Mouse (Mus musculus) forebrain, embryonic 12.5 days (tissue): ENCODE results near the gene Selenoo. TPM values are rescaled to one million over a fixed set of nuclear protein-coding genes. Genes with fewer than 3 reads are reported as not detected.
A peak's percentile ranks its signal among the peaks of the same experiment; 100 is the strongest.

Source experiments
- ATAC-seq: fragments of 200-750 bp; cut with Nextera tagmentation; 2 replicates; pipeline ENCODE4 v1.8.0; 2017; ENCODE audit warnings: moderate TSS enrichment; ENCODE audit not compliant: low FRiP score
- H3K27ac ChIP-seq: fragments of 300-500 bp; sonication (generic); 2 replicates; pipeline ENCODE4 v1.5.1; 2016; ENCODE audit warnings: mild to moderate bottlenecking
- H3K27me3 ChIP-seq: fragments of 300-500 bp; sonication (generic); 2 replicates; pipeline ENCODE4 v1.6.1; 2016; ENCODE audit warnings: mild to moderate bottlenecking
- H3K36me3 ChIP-seq: fragments of 300-500 bp; sonication (generic); replicated peaks from 2 replicates; pipeline ENCODE4 v1.6.1; 2016; ENCODE audit warnings: mild to moderate bottlenecking
- H3K4me1 ChIP-seq: fragments of 300-500 bp; sonication (generic); 2 replicates; pipeline ENCODE4 v1.6.1; 2016
- H3K4me2 ChIP-seq: fragments of 300-500 bp; sonication (generic); 2 replicates; pipeline ENCODE4 v1.6.1; 2016; ENCODE audit warnings: mild to moderate bottlenecking, moderate library complexity
- H3K4me3 ChIP-seq: fragments of 300-500 bp; sonication (generic); replicated peaks from 2 replicates; pipeline ENCODE4 v1.5.1; 2016; ENCODE audit warnings: mild to moderate bottlenecking
- H3K9ac ChIP-seq: fragments of 300-500 bp; sonication (generic); 2 replicates; pipeline ENCODE4 v1.6.1; 2016; ENCODE audit warnings: mild to moderate bottlenecking
- H3K9me3 ChIP-seq: fragments of 300-500 bp; sonication (generic); 2 replicates; pipeline ENCODE4 v1.6.1; 2016
- WGBS: fragments of 180-500 bp; shearing (Covaris S2); methylation state at CpG from one replicate; pipeline ENCODE4 v1.1.7; 2016; 5-methylcytosine and 5-hydroxymethylcytosine counted together
- polyA plus RNA-seq: library from polyadenylated mRNA; unstranded; fragments of >200 nt; fragmentation: Nextera tagmentation; extraction: Ambion mirVana; gene quantifications from 2 replicates; pipeline ENCODE4 v1.2.1, GENCODE M21; 2016

The Selenoo gene
- polyA plus RNA-seq, 1 experiment from 2014 or later, result 24.4 TPM

DNA sequence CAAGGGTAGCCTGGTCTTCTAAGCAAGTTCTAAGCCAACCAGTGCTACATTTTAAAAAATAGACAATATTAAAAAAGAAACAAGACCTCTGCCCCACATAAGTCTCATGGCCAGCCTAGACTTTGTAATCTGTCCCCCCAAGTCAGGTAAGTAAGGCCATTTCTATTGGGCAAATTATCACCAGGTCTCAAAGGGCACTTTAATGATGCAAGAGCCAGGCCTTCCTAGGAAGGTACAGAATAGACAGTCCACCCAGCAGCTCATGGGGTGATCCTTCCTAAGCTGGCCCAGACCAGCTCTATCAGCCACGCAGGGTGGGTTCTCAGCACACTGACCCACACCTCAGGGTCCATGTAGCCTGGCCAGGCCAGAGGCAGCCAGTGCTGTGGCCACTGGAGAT is 5.0 kb upstream of the Selenoo start:
- Histone ChIP-seq H3K9ac (no peak overlapping the region), H3K4me3 (no peak overlapping the region), H3K9me3 (no peaks in the 10 kb centered on the region), H3K36me3 (peaks cover 60% of the 10 kb centered on the region), H3K27ac (no peak overlapping the region), H3K4me1 (peaks cover 8% of the 10 kb centered on the region), H3K4me2 (no peak overlapping the region), H3K27me3 (no peaks in the 10 kb centered on the region)
- ATAC-seq, result no peak
- WGBS, result 100% methylated on average over 1 of the region's 1 CpGs

DNA sequence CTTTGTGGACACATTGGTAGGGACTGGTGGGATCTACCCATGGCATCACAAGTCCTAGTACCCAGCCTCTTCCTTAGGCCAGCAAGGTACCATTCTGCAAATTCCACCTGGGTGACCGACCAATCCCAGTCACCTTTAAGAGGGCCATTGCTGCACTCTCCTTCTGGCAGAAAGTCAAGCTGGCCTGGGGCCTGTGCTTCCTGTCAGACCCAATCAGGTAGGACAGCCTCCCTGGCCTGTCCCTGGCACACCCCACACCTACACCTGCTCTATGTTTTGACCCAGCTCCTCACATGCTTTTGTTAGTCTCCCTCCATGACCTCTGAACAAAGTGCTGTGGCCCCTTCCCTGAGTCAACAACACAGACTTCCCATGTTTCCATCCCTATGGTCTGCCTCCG is 4.1 kb upstream of the Selenoo start:
- H3K9ac ChIP-seq, result no peak overlapping the region
- WGBS, result 90% methylated on average over 2 of the region's 2 CpGs
- no peak overlapping the region for H3K4me3 ChIP-seq
- peaks cover 12% of the 10 kb centered on the region for H3K4me1 ChIP-seq
- no peak overlapping the region for H3K4me2 ChIP-seq
- peaks cover 60% of the 10 kb centered on the region for H3K36me3 ChIP-seq
- H3K27me3 ChIP-seq, result no peaks in the 10 kb centered on the region
- H3K27ac ChIP-seq, result no peak overlapping the region
- no peak for ATAC-seq
- no peaks in the 10 kb centered on the region for H3K9me3 ChIP-seq

DNA sequence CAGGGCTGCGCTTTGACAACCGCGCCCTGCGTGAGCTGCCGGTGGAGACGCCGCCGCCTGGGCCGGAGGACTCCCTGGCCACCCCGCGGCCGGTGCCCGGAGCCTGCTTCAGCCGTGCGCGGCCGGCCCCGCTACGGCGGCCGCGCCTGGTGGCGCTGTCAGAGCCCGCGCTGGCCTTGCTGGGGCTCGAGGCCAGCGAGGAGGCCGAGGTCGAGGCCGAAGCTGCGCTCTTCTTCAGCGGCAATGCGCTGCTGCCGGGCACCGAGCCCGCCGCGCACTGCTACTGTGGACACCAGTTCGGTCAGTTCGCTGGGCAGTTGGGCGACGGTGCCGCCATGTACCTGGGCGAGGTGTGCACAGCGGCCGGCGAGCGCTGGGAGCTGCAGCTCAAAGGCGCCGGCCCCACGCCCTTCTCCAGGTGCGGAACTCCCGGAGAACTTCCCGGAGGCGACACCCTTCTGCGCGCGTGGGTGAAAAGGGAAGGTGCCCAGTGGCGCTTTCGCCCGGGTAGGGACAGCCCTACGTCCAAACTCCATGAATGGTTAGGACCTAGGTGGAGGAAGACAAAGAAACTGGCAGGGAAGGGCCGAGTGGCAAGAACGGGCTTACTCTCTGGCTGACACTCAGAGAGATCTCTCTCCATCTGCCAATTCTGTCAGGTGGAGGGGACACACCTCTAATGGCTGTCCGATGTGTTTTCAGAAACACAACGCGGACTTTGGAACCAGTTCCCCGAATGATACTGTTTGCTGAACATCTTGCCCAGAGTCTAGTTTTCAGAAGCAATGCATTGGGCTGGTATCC is 566 bp downstream of the Selenoo start:
- Histone ChIP-seq H3K4me3 (peak overlapping the region; percentile 87), H3K4me1 (peaks cover 23% of the 10 kb centered on the region), H3K9me3 (no peaks in the 10 kb centered on the region), H3K4me2 (peak overlapping the region; percentile 93), H3K27ac (peak overlapping the region; percentile 70), H3K27me3 (no peaks in the 10 kb centered on the region), H3K9ac (peak overlapping the region; percentile 90), H3K36me3 (peaks cover 46% of the 10 kb centered on the region)
- 3% methylated on average over 64 of the region's 68 CpGs for WGBS
- peak; percentile 63 for ATAC-seq

DNA sequence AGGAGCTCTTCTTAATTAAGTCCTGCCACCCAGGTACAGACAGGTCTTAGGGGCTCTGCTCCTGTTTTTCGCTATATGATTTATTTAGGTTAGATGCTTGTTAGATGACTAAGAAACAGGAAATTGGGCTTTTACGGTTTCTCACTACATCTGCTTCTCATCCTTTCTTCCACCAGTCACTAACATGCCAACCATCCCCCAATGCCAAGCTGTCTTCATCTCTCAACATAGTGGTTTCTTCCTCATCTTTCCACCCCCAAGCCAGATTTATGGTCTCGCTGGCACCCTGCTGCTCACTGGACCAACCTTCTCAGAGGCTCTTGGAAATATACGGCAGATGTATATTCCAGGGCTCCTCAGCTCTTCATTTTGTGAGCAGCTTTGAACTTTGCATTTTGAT is 1.8 kb downstream of the Selenoo start:
- Histone ChIP-seq H3K9ac (no peak overlapping the region), H3K27ac (no peak overlapping the region), H3K4me2 (peak overlapping the region; percentile 93; the same call in 1 of the 2 replicates), H3K27me3 (no peaks in the 10 kb centered on the region), H3K4me3 (peak overlapping the region; percentile 87; the same call in 1 of the 2 replicates), H3K36me3 (peaks cover 46% of the 10 kb centered on the region), H3K4me1 (peaks cover 23% of the 10 kb centered on the region), H3K9me3 (no peaks in the 10 kb centered on the region)
- ATAC-seq, result no peak
- WGBS, result 94% methylated on average over 4 of the region's 4 CpGs

DNA sequence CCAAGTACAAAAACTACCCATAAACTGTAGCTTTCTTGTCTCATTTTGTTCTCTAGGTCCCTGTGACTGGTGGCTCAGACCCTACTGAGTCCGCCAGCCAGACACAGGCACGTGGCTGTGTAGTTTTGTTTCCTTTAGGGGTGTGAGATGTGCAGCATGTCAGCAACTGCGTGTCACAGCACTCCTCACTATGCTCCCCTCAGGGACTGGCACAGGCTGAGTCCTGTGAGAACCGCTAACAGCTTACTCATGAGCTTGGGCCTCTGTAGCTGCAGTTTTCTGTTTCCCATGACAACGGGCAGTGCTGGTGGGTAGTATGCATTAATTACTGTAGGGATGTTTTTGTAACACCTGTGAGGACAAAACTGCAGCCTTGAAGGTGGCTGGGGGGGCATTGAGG is 3.3 kb downstream of the Selenoo start:
- H3K27me3 ChIP-seq, result no peaks in the 10 kb centered on the region
- WGBS, result 83% methylated on average over 5 of the region's 5 CpGs
- ATAC-seq, result no peak
- H3K4me2 ChIP-seq, result no peak overlapping the region
- H3K9ac ChIP-seq, result no peak overlapping the region
- H3K36me3 ChIP-seq, result peaks cover 48% of the 10 kb centered on the region
- no peaks in the 10 kb centered on the region for H3K9me3 ChIP-seq
- no peak overlapping the region for H3K27ac ChIP-seq
- H3K4me3 ChIP-seq, result no peak overlapping the region
- H3K4me1 ChIP-seq, result peaks cover 23% of the 10 kb centered on the region

DNA sequence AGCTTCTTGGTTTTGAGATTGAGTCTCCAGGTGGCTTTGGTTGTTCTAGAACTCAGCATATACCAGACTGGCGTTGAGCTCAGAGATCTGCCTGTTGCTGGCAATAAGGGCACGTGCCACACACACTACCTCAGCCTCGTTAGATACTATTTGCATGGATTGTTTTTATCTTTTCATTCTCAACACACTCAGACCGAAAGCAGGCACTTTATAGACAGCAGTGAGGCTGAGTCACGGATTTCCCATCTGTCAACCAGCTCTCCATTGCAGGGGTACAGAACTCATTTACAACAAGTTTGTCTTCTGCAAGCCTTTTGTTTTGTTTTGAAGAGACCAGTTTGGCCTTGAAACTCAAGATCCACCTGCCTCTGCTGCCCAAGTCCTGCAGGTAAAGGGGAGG is 8.6 kb downstream of the Selenoo start:
- Histone ChIP-seq H3K9ac (no peak overlapping the region), H3K27me3 (no peaks in the 10 kb centered on the region), H3K4me2 (no peak overlapping the region), H3K27ac (no peak overlapping the region), H3K4me1 (no peaks in the 10 kb centered on the region), H3K4me3 (no peak overlapping the region), H3K9me3 (no peaks in the 10 kb centered on the region), H3K36me3 (peaks cover 99% of the 10 kb centered on the region)
- no peak for ATAC-seq
- 87% methylated on average over 5 of the region's 5 CpGs for WGBS

DNA sequence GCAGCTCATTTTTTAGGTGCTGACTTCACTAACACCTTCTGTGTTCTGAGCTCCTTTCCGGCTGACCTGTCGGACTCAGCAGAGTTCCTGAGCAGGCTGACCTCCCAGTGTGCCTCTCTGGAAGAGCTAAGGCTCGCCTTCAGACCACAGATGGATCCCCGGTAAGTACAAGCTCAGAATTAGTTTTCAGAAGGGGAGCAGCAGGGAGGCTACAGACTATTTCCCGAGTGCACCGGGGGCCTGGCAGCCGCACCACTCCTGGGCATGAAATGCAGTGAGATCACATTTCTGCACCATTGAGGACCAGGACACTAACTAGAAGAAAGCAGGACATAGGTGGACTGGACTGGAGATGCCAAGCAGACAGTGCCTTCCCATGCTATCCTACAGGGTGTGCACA is 9.7 kb downstream of the Selenoo start:
- 90% methylated on average over 7 of the region's 7 CpGs for WGBS
- Histone ChIP-seq H3K9ac (no peak overlapping the region), H3K9me3 (no peaks in the 10 kb centered on the region), H3K36me3 (peaks cover 99% of the 10 kb centered on the region), H3K27ac (no peak overlapping the region), H3K4me1 (no peaks in the 10 kb centered on the region), H3K4me3 (no peak overlapping the region), H3K27me3 (no peaks in the 10 kb centered on the region), H3K4me2 (no peak overlapping the region)
- no peak for ATAC-seq

DNA sequence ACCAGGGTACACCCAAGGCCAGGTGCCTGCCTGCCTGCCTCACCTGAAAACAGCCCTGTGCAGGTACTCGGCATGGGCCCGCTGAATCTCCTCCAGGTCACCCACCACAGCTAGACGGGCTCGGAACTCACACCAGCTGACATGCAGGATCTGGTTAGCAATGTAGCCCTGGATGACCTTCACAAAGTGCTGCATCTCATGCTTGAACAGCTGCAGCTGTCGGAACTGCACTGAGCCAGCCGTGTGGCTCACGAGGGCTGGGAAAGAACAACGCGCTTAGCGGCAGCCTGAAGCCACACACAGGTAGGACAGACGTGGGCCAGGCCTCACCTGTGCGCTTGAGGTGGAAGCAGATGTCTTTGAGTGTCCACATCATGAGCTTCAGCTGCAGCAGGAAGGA is 11.9 kb downstream of the Selenoo start:
- Histone ChIP-seq H3K27me3 (no peaks in the 10 kb centered on the region), H3K36me3 (peaks cover 98% of the 10 kb centered on the region), H3K4me1 (no peaks in the 10 kb centered on the region), H3K4me3 (no peak overlapping the region), H3K27ac (no peak overlapping the region), H3K9me3 (no peaks in the 10 kb centered on the region), H3K9ac (no peak overlapping the region), H3K4me2 (no peak overlapping the region)
- 94% methylated on average over 12 of the region's 12 CpGs for WGBS
- ATAC-seq, result no peak

DNA sequence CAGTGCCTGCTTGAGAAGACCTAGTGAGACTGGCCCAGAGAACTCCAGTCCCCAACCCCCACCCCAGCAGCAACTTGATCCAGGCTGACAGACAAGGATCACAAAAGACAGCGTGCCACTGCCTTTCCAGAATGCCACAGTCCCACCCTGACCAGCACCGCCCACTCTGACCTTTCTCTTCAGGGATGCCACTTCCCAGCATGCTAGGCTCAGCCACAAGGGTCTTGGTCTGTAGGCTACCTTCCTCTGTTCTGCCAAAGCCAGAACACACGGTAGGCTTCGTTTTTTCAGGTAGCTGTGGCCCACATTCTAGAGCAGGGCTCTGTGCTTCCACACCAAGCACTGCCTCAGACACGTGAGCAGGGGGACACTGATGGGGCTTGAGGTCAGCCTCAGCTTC is 13.8 kb downstream of the Selenoo start:
- Histone ChIP-seq H3K27me3 (no peaks in the 10 kb centered on the region), H3K4me3 (no peak overlapping the region), H3K36me3 (peaks cover 98% of the 10 kb centered on the region), H3K9me3 (no peaks in the 10 kb centered on the region), H3K9ac (no peak overlapping the region), H3K4me1 (no peaks in the 10 kb centered on the region), H3K27ac (0 out of 2 replicates have a peak overlapping the region, but pooled peaks have one; percentile 8), H3K4me2 (no peak overlapping the region)
- ATAC-seq, result no peak
- WGBS, result 65% methylated on average over 5 of the region's 5 CpGs

DNA sequence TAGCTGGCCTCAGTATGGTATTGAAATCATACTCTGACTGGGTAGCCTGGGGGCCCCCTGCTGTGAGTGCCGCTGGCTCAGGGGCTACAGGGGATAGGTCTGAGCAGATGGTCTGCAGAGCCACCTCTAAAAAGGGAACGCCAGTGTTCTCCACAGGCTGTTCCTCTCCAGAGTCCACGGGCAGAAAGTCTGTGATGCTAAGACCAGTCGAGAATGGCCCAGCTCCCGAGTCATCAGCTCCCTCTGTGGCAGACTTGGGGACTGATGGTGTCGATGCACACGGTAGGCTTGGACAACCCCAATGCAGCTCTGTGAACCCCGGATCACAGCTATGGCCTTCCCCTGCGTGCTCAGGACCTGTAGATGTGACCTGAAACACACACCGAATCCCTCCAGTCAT is 15.0 kb downstream of the Selenoo start:
- Histone ChIP-seq H3K4me2 (no peak overlapping the region), H3K9ac (no peak overlapping the region), H3K27ac (no peak overlapping the region), H3K36me3 (peaks cover 98% of the 10 kb centered on the region), H3K9me3 (no peaks in the 10 kb centered on the region), H3K4me1 (no peaks in the 10 kb centered on the region), H3K4me3 (no peak overlapping the region), H3K27me3 (no peaks in the 10 kb centered on the region)
- ATAC-seq, result no peak
- 88% methylated on average over 10 of the region's 10 CpGs for WGBS

DNA sequence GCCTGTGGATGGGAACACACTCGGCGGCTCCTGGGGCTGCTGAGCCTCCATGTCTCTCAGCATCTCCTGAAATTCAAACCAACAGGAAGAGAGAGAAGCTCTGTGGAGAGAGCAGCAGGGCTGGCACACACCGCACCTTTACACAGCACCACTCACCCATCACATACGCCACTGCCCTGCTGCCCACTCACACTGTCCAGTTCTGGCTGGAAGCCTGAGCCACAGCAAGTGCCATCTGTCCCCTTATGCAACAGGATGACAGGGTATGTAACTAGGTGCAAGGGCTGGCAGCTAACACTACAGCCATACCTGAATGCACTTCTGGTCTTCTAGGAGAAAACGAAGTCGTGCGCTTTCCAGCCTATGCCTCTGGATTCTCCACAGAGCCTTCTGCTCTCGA is 15.5 kb downstream of the Selenoo start:
- ATAC-seq, result no peak
- 96% methylated on average over 8 of the region's 8 CpGs for WGBS

DNA sequence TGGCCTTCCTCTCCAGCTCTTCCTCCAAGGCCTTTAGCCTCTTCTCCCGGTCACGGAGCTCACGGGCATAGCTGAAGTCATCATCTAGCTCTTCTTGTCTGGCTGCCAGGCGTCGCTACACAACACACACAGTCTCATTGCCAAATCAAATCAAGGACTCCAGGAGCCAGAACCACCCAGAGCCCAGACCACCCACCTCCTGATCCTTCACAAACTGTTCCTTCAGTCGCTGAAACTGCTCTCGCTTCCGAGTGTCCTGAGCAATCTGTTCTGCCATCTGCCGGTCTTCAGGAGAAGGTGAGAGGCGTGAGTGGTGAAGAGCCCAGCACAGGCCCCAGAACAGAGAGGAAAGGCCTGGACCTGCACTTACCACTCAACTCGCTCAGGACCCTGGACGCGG is 17.2 kb downstream of the Selenoo start:
- Histone ChIP-seq H3K4me1 (no peaks in the 10 kb centered on the region), H3K4me2 (no peak overlapping the region), H3K9me3 (no peaks in the 10 kb centered on the region), H3K36me3 (peaks cover 98% of the 10 kb centered on the region), H3K4me3 (no peak overlapping the region), H3K27me3 (no peaks in the 10 kb centered on the region), H3K9ac (no peak overlapping the region), H3K27ac (no peak overlapping the region)
- ATAC-seq, result no peak
- 90% methylated on average over 13 of the region's 13 CpGs for WGBS

More for the DNA sequence above, 15.5 kb downstream of the Selenoo start:
- H3K27me3 ChIP-seq, result no peaks in the 10 kb centered on the region
- no peak overlapping the region for H3K27ac ChIP-seq
- H3K36me3 ChIP-seq, result peaks cover 98% of the 10 kb centered on the region
- no peaks in the 10 kb centered on the region for H3K4me1 ChIP-seq
- no peak overlapping the region for H3K4me3 ChIP-seq
- H3K4me2 ChIP-seq, result no peak overlapping the region
- H3K9me3 ChIP-seq, result no peaks in the 10 kb centered on the region
- no peak overlapping the region for H3K9ac ChIP-seq

DNA sequence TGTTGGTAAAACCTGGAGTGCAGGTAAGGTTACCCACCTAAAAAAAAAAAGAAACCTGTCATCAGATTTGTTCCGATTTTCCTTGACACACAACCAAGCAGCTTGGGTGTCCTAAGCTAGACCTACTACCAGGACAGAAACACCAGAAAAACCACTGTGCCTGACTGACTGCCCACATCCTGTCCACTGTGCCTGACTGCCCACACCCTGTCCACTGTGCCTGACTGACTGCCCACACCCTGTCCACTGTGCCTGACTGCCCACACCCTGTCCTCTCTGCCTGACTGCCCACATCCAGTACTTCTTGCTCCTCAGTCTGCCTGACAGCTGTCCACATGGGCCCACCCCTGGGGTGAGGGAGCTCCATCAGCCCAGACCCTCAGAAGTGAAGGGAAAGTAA is 18.1 kb downstream of the Selenoo start:
- H3K9ac ChIP-seq, result no peak overlapping the region
- no peak overlapping the region for H3K4me2 ChIP-seq
- no peaks in the 10 kb centered on the region for H3K27me3 ChIP-seq
- no peak for ATAC-seq
- no peaks in the 10 kb centered on the region for H3K9me3 ChIP-seq
- 94% methylated on average over 1 of the region's 1 CpGs for WGBS
- H3K36me3 ChIP-seq, result peaks cover 97% of the 10 kb centered on the region
- H3K27ac ChIP-seq, result no peak overlapping the region
- H3K4me3 ChIP-seq, result no peak overlapping the region
- no peaks in the 10 kb centered on the region for H3K4me1 ChIP-seq
